Mouse (Mus musculus) intestine, embryonic 14.5 days (tissue): ENCODE data around the gene Slc6a6. TPM values are rescaled to one million over a fixed set of nuclear protein-coding genes. Genes with fewer than 3 reads are reported as not detected.

Experiments used
- ATAC-seq: fragments of 200-750 bp; cut with Nextera tagmentation; replicated peaks from 2 replicates; pipeline ENCODE4 v1.8.0; 2017; ENCODE audit warnings: low read depth, moderate number of reproducible peaks, moderate TSS enrichment, moderate library complexity; ENCODE audit not compliant: low FRiP score, low TSS enrichment
- DNase-seq: peaks from one replicate; pipeline ENCODE4 v3.0.0-alpha.2; 2018; ENCODE audit warnings: low spot score
- H3K27ac ChIP-seq: fragments of 300-500 bp; sonication (generic); 2 replicates; pipeline ENCODE4 v1.5.1; 2014; ENCODE audit warnings: low read depth, mild to moderate bottlenecking, control low read depth
- H3K27me3 ChIP-seq: fragments of 300-500 bp; sonication (generic); replicated peaks from 2 replicates; pipeline ENCODE4 v1.6.1; 2014; ENCODE audit warnings: low read length, control low read depth; ENCODE audit not compliant: control insufficient read depth, insufficient read depth
- H3K36me3 ChIP-seq: fragments of 300-500 bp; sonication (generic); 2 replicates; pipeline ENCODE4 v1.6.1; 2014; ENCODE audit warnings: low read length, control low read depth; ENCODE audit not compliant: control insufficient read depth, insufficient read depth
- H3K4me1 ChIP-seq: fragments of 300-500 bp; sonication (generic); replicated peaks from 2 replicates; pipeline ENCODE4 v1.6.1; 2014; ENCODE audit warnings: low read length, control low read depth, mixed read lengths; ENCODE audit not compliant: control insufficient read depth, insufficient read depth
- H3K4me2 ChIP-seq: fragments of 300-500 bp; sonication (generic); 2 replicates; pipeline ENCODE4 v1.6.1; 2014; ENCODE audit warnings: low read length
- H3K4me3 ChIP-seq: fragments of 300-500 bp; sonication (generic); 2 replicates; pipeline ENCODE4 v1.5.1; 2014; ENCODE audit warnings: low read depth, low read length, control low read depth, mixed read lengths
- H3K9ac ChIP-seq: fragments of 300-500 bp; sonication (generic); 2 replicates; pipeline ENCODE4 v1.6.1; 2014; ENCODE audit warnings: mild to moderate bottlenecking, low read length
- H3K9me3 ChIP-seq: fragments of 300-500 bp; sonication (generic); 2 replicates; pipeline ENCODE4 v1.6.1; 2016; ENCODE audit warnings: low read length, control low read depth; ENCODE audit not compliant: control insufficient read depth
- WGBS: fragments of 180-500 bp; shearing (Covaris S2); extraction: QIAGEN DNeasy Blood & Tissue Kit; methylation state at CpG from one replicate; pipeline ENCODE4 v1.1.7; 2014; 5-methylcytosine and 5-hydroxymethylcytosine counted together
- polyA plus RNA-seq: library from polyadenylated mRNA; unstranded; fragments of >200 nt; fragmentation: Nextera tagmentation; extraction: Ambion mirVana; gene quantifications from 2 replicates; pipeline ENCODE4 v1.2.1, GENCODE M21; 2014

Gene Slc6a6
- polyA plus RNA-seq, 1 experiment from 2014 or later = 69.0 TPM

DNA sequence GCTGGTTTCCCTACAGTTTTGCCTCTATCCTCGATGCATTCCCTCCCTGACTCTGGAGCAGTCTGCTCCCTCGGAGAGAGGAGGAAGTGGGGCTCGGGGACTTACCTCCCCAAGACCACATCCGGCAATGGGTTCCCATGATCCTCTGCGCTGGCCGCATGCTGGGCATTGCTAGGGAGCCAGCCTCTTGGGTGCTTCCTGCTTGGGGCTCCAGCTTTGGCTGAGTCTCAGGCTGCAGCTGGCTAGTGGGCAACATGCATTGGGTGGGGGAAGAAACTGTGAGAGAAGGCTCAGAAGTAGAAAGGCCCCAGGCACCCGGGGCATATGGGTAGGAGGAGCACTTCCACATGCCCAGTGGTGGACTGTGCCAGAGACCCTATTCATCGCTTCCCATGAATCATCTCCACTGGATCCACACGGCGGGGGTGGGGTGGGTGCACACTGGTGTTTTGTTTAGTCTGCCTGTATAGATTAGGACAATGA is 4.7 kb upstream of the Slc6a6 start:
- Histone ChIP-seq H3K4me1 (peaks cover 23% of the 10 kb centered on the region), H3K9me3 (no peaks in the 10 kb centered on the region), H3K4me3 (no peak overlapping the region), H3K27me3 (no peaks in the 10 kb centered on the region), H3K9ac (no peak overlapping the region), H3K4me2 (no peak overlapping the region), H3K36me3 (no peaks in the 10 kb centered on the region), H3K27ac (peak overlapping the region; percentile 6; the same call in 1 of the 2 replicates)
- 62% methylated on average over 10 of the region's 10 CpGs for WGBS
- ATAC-seq (no peak), DNase-seq (no peak)

DNA sequence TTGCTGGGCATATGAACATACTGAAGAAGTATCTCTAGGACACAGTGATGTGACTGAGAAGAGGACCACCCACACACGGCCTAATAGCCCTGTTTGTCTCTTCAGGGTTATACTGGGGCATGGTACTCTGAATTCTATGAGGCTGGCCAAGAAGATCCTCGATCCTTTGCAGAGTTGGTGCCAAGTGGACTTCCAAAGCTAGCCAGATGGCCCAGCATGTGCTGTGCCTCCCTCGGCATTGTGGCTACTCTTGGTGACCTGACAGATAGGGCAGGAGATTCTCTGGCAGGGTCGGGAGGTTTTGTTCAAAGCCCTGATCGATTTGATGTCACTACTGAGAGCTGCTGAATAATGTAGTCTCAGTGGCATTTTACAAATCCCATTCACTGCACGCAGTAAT is 4.1 kb upstream of the Slc6a6 start:
- 69% methylated on average over 6 of the region's 6 CpGs for WGBS
- Histone ChIP-seq H3K36me3 (no peaks in the 10 kb centered on the region), H3K4me1 (peaks cover 23% of the 10 kb centered on the region), H3K4me3 (no peak overlapping the region), H3K9me3 (no peaks in the 10 kb centered on the region), H3K9ac (no peak overlapping the region), H3K27me3 (no peaks in the 10 kb centered on the region), H3K27ac (no peak overlapping the region), H3K4me2 (no peak overlapping the region)
- DNase-seq (no peak), ATAC-seq (no peak)

DNA sequence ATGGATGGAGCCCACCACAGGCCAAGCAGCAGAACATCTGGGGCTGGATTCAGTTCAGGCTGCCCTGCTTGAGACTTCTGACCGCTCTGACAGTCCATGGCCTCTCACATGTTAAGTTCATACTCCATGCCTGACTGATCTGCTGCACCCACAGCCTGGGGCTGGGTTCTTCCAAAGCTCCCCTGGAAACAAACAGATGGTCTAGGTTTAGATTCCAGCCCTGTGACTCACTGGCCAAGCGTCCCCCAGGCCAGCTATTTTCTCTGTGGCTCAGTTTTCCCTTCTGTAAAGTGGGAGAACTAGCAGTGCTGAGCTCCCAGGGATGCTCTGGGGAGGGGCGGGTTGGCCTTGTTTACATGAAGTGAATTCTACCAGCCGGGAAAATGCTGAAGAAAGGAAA is 2.0 kb upstream of the Slc6a6 start:
- no peaks in the 10 kb centered on the region for H3K36me3 ChIP-seq
- no peak overlapping the region for H3K9ac ChIP-seq
- H3K9me3 ChIP-seq = no peaks in the 10 kb centered on the region
- WGBS = 75% methylated on average over 4 of the region's 4 CpGs
- H3K4me2 ChIP-seq = no peak overlapping the region
- no peak overlapping the region for H3K27ac ChIP-seq
- DNase-seq (no peak), ATAC-seq (no peak)
- no peaks in the 10 kb centered on the region for H3K27me3 ChIP-seq
- peaks cover 39% of the 10 kb centered on the region for H3K4me1 ChIP-seq
- no peak overlapping the region for H3K4me3 ChIP-seq

DNA sequence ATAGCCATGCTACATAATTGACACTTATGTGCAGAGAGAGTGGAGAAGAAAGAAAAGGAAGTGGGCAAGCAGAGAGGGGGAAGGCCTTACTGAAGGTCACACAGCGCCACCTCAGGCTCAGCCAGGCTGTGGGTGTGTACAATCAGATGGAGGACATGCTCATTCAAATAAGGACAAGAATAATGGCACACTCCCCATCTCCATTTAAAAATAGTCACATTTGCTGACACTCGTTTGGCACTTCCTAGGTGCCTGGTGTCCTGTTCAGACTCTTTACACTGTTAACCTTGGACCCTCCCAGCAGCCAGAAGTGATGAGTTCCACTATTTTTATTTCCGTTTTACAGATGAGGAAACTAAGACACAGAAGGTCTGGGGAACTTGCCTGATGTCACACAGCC is 732 bp upstream of the Slc6a6 start:
- Histone ChIP-seq H3K27me3 (no peaks in the 10 kb centered on the region), H3K4me3 (no peak overlapping the region), H3K9me3 (no peaks in the 10 kb centered on the region), H3K4me1 (peaks cover 47% of the 10 kb centered on the region), H3K27ac (peak overlapping the region; percentile 87), H3K9ac (peak overlapping the region; percentile 38; the same call in 1 of the 2 replicates), H3K36me3 (no peaks in the 10 kb centered on the region), H3K4me2 (peak overlapping the region; percentile 87)
- DNase-seq (no peak), ATAC-seq (0 out of 2 replicates have a peak, but pooled peaks have one; percentile 0)
- WGBS = 50% methylated on average over 3 of the region's 3 CpGs

DNA sequence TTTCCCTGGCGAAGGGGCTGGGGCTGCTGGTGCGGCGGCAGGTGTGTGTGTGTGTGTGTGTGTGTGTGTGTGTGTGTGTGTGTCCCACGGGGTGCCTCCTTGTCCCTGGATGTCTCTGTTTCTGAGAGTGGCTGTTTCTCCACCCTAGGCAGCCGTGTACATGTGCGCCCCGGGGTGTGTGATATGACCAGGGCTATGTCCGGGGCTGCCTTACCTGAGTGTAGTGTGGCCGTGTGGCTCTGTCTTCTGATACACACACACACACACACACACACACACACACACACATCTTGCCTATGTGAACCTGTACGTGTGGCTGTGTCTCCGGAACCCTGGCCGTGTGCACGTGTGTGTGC is 599 bp downstream of the Slc6a6 start:
- DNase-seq (no peak), ATAC-seq (peak; percentile 36)
- 2% methylated on average over 13 of the region's 13 CpGs for WGBS
- Histone ChIP-seq H3K36me3 (no peaks in the 10 kb centered on the region), H3K4me1 (peaks cover 44% of the 10 kb centered on the region), H3K9ac (peak overlapping the region; percentile 85), H3K4me3 (peak overlapping the region; percentile 92), H3K27me3 (no peaks in the 10 kb centered on the region), H3K9me3 (no peaks in the 10 kb centered on the region), H3K4me2 (peak overlapping the region; percentile 87), H3K27ac (peak overlapping the region; percentile 87)

DNA sequence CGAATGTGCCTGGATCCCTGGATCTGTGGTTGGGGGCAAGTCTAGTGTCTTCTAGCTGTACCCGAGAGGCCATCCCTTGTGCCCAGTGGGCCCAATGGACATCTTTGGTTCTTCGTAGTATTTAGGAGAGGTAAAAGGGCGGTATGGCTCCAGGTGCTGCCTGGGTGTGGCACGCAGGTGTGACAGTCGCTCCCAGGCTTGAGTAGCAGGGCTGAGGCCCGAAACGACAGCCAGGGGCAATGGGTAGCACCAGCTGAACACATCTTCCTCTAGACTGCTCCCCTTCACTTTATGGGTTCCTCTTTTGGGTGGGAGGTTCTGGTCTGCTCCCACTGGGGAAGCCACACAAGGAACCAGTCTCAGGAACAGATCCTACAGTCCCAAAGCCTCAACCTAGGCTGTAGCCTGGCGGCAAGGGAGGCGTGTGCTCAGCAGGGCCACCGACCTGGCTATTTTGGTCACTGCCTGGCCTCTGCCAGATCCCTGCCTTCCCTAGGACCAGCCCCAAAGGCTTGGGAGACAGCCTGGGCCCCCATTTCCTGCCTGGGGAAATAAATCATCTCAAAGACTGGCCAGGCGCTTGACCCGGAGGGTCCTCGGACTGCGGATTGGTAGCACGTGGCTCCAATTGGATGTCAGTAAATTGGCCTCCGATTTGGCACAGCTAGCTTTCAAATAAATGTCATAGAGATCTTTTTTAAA is 1.1 kb downstream of the Slc6a6 start:
- H3K9me3 ChIP-seq = no peaks in the 10 kb centered on the region
- peak overlapping the region; percentile 85 for H3K9ac ChIP-seq
- H3K4me2 ChIP-seq = peak overlapping the region; percentile 87
- ATAC-seq (no peak), DNase-seq (peak; percentile 67)
- peak overlapping the region; percentile 92 for H3K4me3 ChIP-seq
- H3K36me3 ChIP-seq = no peaks in the 10 kb centered on the region
- WGBS = 7% methylated on average over 17 of the region's 17 CpGs
- peaks cover 41% of the 10 kb centered on the region for H3K4me1 ChIP-seq
- peak overlapping the region; percentile 87 for H3K27ac ChIP-seq
- H3K27me3 ChIP-seq = no peaks in the 10 kb centered on the region

DNA sequence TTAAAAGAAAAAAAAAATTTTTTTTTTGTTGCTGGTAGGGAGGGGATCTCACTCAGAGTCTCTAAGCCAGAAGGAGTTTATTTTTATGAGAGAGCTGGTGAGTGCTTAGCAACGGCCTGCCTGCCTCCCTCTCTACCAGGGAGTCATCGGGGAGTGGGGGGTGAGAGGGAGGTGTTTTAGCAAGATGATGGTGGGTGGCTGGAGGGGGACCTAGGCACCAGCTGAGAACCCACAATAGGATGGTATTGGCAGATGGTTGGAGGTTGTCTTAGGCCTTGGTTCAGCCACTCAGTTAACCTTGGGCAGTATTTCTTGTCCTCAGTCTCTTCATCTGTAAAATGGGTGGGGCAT is 1.7 kb downstream of the Slc6a6 start:
- Histone ChIP-seq H3K27ac (no peak overlapping the region), H3K36me3 (no peaks in the 10 kb centered on the region), H3K9me3 (no peaks in the 10 kb centered on the region), H3K4me2 (peak overlapping the region; percentile 87), H3K4me1 (peaks cover 41% of the 10 kb centered on the region), H3K4me3 (peak overlapping the region; percentile 92), H3K9ac (peak overlapping the region; percentile 85), H3K27me3 (no peaks in the 10 kb centered on the region)
- DNase-seq (peak; percentile 65), ATAC-seq (no peak)
- WGBS = 0% methylated on average over 2 of the region's 2 CpGs

DNA sequence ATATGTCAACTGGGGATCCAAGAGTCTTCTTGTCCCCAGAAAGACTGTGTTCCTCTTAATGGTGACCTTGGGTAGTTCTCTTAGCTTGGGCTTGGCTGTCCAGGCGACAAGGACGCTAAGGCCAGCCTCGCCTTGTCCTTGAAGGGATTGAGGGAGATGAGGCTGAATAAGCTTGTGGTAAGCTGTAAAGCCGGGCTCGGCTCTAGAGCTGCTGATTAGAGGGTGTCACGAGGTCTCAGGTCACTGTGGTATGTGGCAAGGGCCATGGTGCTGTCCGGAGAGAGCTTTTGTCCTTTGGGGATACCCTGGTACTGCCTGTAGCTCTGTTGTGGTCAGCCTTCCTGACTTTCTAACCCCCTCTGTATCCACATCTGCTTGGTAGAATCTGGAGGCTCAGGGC is 2.0 kb downstream of the Slc6a6 start:
- Histone ChIP-seq H3K9me3 (no peaks in the 10 kb centered on the region), H3K36me3 (no peaks in the 10 kb centered on the region), H3K4me3 (peak overlapping the region; percentile 92), H3K4me1 (peaks cover 42% of the 10 kb centered on the region), H3K9ac (no peak overlapping the region), H3K27me3 (no peaks in the 10 kb centered on the region), H3K4me2 (peak overlapping the region; percentile 87), H3K27ac (no peak overlapping the region; the same call in 1 of the 2 replicates)
- WGBS = 43% methylated on average over 7 of the region's 7 CpGs
- DNase-seq (no peak), ATAC-seq (no peak)

DNA sequence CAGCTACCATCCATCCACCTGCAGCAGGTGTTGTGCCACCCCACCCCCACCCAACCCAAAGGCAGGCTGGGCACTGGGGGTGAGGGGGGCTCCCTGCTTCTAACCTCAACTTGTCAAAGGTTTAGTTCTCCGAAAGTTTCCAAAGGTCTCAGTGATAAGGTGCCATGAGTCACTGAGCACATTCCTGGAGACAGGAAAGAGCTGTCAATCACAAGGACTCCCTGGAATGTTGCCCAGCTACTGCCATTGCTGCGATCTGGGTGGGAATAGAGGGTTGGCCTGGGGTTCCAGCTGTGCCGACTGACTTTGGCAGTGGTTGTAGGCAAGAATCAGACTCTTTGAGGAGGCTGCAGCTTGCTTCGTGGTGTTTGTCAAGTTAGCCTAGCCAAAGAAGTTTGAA is 2.7 kb downstream of the Slc6a6 start:
- ATAC-seq (no peak), DNase-seq (peak; percentile 69)
- H3K9me3 ChIP-seq = no peaks in the 10 kb centered on the region
- H3K4me1 ChIP-seq = peaks cover 47% of the 10 kb centered on the region
- no peak overlapping the region for H3K27ac ChIP-seq
- no peaks in the 10 kb centered on the region for H3K36me3 ChIP-seq
- peak overlapping the region; percentile 87 for H3K4me2 ChIP-seq
- H3K4me3 ChIP-seq = peak overlapping the region; percentile 13
- H3K27me3 ChIP-seq = no peaks in the 10 kb centered on the region
- WGBS = 30% methylated on average over 4 of the region's 4 CpGs
- H3K9ac ChIP-seq = no peak overlapping the region
